Mouse (Mus musculus): ENCODE results near the gene Aass. TPM values are rescaled to one million over a fixed set of nuclear protein-coding genes. Genes with fewer than 3 reads are reported as not detected.
A peak's percentile ranks its signal among the peaks of the same experiment; 100 is the strongest.
"Not testable (repeated sequence)": the region's sequence is repeated elsewhere in the genome, so short reads cannot be mapped to it uniquely, and the experiment has no call there.

The Aass gene
- polyA plus RNA-seq (2016; fragmentation: Nextera tagmentation; extraction: Ambion mirVana), result 4.0 and 7.5 TPM in 2 replicates

DNA sequence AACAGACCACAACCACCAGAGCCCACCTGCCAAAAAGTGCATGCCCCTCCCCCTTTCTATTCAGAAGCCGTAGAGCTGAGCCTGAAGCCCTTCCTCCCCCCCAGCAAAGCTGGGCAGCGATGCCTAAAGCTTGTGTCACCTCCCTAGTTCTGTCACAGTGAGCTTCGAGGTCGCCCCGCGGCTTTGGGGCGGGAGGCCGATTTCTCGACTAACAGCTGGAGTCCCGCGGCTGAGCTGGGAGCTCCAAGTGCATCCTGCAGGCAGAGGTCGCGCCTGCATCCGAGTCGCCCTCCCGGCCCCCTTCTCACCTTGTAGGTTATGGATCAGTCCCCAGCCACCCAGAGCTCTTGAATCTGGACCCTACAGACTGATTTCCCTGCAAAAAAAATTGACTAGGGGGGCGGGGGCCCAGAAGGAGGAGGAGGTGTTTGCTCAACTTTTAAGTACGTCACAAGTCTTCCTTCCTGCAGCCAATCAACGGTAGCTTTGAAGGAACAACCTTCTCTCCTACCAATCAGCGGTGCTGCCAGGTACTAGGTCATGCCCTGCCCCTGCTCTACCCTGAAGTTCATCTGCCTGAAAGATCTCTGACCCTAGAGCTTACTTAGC lies at the start of gene Aass:
TSS of gene Aass (minus strand) at position 414 of the 609 bp plus-strand sequence.
- no peaks in the 10 kb centered on the region for H3K36me3 ChIP-seq
- peak within 1 kb of the TSS; percentile 60 for H3K4me3 ChIP-seq
- peaks cover 7% of the 10 kb centered on the region; the same call in 1 of the 2 replicates for H3K27me3 ChIP-seq (ENCODE audit: low read depth, poor library complexity, severe bottlenecking)
- DNase-seq (ENCODE audit: low spot score), result peak; percentile 64
- under 1% methylated on average over 20 of the region's 20 CpGs for WGBS
- peak within 1 kb of the TSS; percentile 72 for H3K27ac ChIP-seq
- no peaks in the 10 kb centered on the region for H3K9me3 ChIP-seq (replicated peaks)
- H3K4me1 ChIP-seq, result peaks cover 24% of the 10 kb centered on the region; the same call in 1 of the 2 replicates

DNA sequence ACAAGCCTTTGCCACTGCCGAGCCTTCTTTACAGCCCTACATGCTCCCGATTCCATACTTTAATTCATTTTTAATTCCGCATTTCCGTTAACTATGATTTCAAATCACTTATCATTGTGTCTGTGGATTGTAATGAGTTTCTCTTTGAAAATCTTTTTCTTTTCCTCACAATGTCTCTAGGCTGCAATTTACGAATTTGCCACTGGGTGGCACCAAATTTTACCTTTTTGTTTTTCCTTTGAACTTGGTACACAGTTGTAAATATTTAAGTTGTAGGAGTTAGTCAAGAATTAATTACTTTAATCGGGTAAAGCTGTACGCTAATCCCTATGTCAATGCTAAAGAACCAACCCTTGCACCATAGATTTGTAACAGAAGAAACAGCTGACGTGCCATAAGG lies 47.3 kb upstream of the Aass start:
- DNase-seq (ENCODE audit: low spot score), result peak; percentile 47
- Histone ChIP-seq H3K27ac (no peak overlapping the region), H3K27me3 (ENCODE audit: low read depth, poor library complexity, severe bottlenecking) (no peaks in the 10 kb centered on the region), H3K4me1 (no peaks in the 10 kb centered on the region), H3K4me3 (no peak overlapping the region), H3K9me3 (replicated peaks) (no peaks in the 10 kb centered on the region), H3K36me3 (no peaks in the 10 kb centered on the region)
- 25% methylated on average over 8 of the region's 8 CpGs for WGBS

DNA sequence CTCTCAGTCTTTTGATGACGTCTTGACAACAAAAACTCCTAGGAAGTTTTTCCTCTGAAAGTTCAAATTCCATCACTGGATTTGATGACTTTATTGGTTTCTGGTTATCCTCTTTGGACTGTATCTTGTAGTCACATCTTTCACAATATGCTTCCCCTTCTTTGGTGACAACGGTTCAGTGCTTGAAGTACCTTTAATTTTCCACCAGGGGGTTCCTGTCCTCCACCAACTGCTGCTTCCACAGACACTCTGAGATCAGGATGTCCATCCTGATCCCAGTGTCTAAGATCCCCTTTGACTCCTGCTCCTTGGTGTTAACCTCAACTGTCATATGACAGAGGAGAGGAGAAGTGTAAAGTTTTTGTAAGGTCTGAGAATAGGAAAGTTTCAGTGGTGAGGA lies 31.0 kb upstream of the Aass start:
- H3K36me3 ChIP-seq; H3K4me3 ChIP-seq; H3K4me1 ChIP-seq; H3K9me3 ChIP-seq (replicated peaks); H3K27me3 ChIP-seq (ENCODE audit: low read depth, poor library complexity, severe bottlenecking); H3K27ac ChIP-seq; DNase-seq (ENCODE audit: low spot score): not testable (repeated sequence)
- 56% methylated on average over 2 of the region's 2 CpGs for WGBS

DNA sequence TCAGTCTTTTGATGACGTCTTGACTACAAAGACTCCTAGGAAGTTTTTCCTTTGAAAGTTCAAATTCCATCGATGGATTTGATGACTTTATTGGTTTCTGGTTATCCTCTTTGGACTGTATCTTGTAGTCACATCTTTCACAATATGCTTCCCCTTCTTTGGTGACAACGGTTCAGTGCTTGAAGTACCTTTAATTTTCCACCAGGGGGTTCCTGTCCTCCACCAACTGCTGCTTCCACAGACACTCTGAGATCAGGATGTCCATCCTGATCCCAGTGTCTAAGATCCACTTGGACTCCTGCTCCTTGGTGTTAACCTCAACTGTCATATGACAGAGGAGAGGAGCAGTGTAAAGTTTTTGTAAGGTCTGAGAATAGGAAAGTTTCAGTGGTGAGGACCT lies 23.6 kb upstream of the Aass start:
- H3K9me3 ChIP-seq (replicated peaks); H3K36me3 ChIP-seq; DNase-seq (ENCODE audit: low spot score); H3K27ac ChIP-seq; H3K4me3 ChIP-seq; H3K27me3 ChIP-seq (ENCODE audit: low read depth, poor library complexity, severe bottlenecking); H3K4me1 ChIP-seq: not testable (repeated sequence)
- 84% methylated on average over 3 of the region's 3 CpGs for WGBS

DNA sequence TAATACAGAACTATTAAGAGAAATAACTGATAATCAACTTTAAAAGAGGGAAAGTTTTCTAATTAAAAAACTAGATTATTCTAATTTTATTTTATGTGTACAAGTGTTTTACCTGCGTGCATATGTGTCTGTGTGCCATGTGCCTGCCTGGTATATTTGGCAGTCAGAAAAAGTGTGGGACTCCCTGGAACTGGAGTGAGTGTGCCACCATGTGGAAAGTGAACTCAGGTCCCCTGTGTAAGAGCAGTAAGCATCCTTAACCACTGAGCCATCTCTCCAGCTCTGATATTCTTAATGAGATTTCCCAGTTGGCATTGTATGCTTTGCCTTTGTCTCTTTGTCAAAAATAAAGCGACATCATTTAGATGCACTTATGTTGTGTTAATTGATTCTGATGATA lies 20.3 kb upstream of the Aass start:
- 94% methylated on average over 2 of the region's 2 CpGs for WGBS
- no peaks in the 10 kb centered on the region for H3K4me1 ChIP-seq
- no peaks in the 10 kb centered on the region for H3K9me3 ChIP-seq (replicated peaks)
- H3K27me3 ChIP-seq (ENCODE audit: low read depth, poor library complexity, severe bottlenecking), result no peaks in the 10 kb centered on the region
- no peaks in the 10 kb centered on the region for H3K36me3 ChIP-seq
- no peak overlapping the region for H3K27ac ChIP-seq
- no peak overlapping the region for H3K4me3 ChIP-seq
- no peak for DNase-seq (ENCODE audit: low spot score)

DNA sequence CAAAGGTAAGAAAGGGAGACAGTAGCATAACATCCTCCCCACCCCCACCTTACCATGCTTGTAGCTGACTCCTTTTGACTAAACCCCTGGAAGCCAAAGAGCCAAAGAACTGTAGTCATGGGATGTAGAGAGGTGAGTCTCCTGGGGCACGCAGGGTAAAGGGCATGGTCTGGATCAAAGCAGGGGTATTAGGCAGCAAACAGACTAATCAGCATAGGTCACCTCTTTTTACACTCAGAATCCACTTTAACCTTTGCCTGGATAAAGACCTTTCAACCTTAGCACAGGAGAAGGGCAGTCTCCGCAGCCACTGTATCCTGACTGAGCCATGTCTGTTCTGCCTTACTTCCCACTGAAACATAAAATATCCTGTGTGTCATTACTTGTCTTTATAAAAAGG lies 14.4 kb upstream of the Aass start:
- Histone ChIP-seq H3K9me3 (replicated peaks) (no peaks in the 10 kb centered on the region), H3K27me3 (ENCODE audit: low read depth, poor library complexity, severe bottlenecking) (no peaks in the 10 kb centered on the region), H3K4me3 (no peak overlapping the region), H3K4me1 (no peaks in the 10 kb centered on the region), H3K27ac (no peak overlapping the region), H3K36me3 (no peaks in the 10 kb centered on the region)
- DNase-seq (ENCODE audit: low spot score), result no peak
- WGBS, result 79% methylated on average over 2 of the region's 2 CpGs

DNA sequence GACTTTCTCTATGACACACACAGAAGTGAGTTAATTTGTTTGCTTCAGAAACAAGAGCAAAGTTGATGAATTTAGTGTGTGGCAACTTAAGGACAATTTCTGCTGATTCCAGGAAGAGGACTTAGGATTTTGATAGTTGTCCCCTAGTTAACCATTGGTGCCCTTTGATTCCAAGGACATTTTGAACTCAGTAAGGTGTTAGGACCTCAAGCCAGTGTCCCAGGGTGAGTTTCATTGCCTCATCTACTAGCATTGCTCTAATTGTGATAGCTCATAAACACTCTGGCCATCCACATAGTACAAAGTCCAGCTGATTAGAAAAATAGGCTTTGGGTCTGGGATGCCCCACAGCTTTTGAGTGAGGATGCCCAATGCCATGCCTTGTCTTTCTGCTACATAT lies 11.2 kb upstream of the Aass start:
- no peaks in the 10 kb centered on the region for H3K27me3 ChIP-seq (ENCODE audit: low read depth, poor library complexity, severe bottlenecking)
- no peak overlapping the region for H3K4me3 ChIP-seq

DNA sequence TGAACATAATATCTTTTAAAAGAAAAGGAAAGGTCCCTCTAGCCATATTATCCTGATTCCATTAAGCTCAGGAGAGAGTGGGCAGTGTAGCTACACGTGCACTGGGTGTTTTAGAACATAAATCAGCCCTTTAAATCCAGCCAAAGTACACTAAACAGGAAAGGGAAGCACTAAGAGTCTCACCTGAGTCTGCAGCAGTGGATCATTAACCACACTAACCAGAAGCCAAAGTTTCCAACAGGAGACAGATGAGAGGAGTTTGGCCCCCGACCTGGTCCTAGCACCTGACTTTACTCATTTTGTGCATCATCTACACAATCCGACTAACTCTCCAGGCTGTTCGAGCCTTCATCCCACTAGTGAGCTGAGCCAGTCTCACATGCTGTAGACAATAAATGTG lies 1.8 kb downstream of the Aass start:
- Histone ChIP-seq H3K27ac (no peak overlapping the region), H3K36me3 (no peaks in the 10 kb centered on the region), H3K4me3 (no peak overlapping the region), H3K9me3 (replicated peaks) (no peaks in the 10 kb centered on the region), H3K27me3 (ENCODE audit: low read depth, poor library complexity, severe bottlenecking) (peaks cover 7% of the 10 kb centered on the region; the same call in 1 of the 2 replicates), H3K4me1 (peaks cover 31% of the 10 kb centered on the region)
- WGBS, result 66% methylated on average over 4 of the region's 4 CpGs
- no peak for DNase-seq (ENCODE audit: low spot score)

More for the DNA sequence above, 11.2 kb upstream of the Aass start:
- Histone ChIP-seq H3K9me3 (replicated peaks) (no peaks in the 10 kb centered on the region), H3K27ac (no peak overlapping the region), H3K4me1 (no peaks in the 10 kb centered on the region), H3K36me3 (no peaks in the 10 kb centered on the region)
- DNase-seq (ENCODE audit: low spot score), result no peak

DNA sequence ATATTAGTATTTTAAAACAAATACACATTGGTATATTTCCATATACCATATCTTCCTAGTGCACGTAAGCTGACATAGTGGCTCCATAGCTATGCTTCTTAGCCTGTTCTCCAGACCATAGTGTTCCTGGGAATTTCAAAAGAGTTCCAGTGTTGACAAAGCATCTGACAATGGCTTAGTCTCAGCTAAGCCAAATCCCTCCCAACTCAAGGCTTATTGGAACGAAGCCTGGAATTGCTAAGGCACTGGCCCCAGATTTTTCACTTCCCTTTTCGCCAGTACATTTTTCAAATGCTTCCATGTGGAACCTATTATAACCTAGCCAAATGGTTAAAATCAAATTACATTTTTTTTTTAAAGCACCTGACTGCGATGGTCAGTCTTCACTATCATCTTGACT lies 3.6 kb downstream of the Aass start:
- DNase-seq (ENCODE audit: low spot score), result no peak
- 69% methylated on average over 4 of the region's 4 CpGs for WGBS

DNA sequence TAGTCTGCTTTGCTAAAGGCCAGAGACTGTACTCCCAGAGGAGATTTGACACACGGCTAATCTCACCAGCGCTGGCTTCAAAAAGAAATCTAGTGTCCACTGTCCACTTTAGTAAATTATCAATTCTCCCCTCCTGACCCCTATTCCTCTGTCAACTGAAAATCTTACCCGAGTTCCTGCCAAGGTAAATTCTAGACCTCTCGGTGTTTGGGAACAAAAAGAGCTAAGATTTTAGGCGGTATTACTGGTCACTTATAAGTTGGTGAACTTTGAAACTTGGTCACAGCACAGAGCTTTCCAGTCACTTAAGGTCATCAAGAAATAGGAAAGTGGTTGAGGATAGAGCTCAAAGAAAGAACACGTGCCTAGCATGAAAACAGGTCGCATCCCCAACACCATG lies 6.1 kb downstream of the Aass start:
- DNase-seq (ENCODE audit: low spot score), result no peak
- Histone ChIP-seq H3K4me3 (no peak overlapping the region), H3K9me3 (replicated peaks) (no peaks in the 10 kb centered on the region), H3K4me1 (peaks cover 22% of the 10 kb centered on the region), H3K36me3 (no peaks in the 10 kb centered on the region), H3K27ac (no peak overlapping the region), H3K27me3 (ENCODE audit: low read depth, poor library complexity, severe bottlenecking) (peaks cover under 1% of the 10 kb centered on the region; the same call in 1 of the 2 replicates)
- 88% methylated on average over 7 of the region's 7 CpGs for WGBS

More for the DNA sequence above, 3.6 kb downstream of the Aass start:
- Histone ChIP-seq H3K4me3 (no peak overlapping the region), H3K36me3 (no peaks in the 10 kb centered on the region), H3K4me1 (peaks cover 31% of the 10 kb centered on the region), H3K9me3 (replicated peaks) (no peaks in the 10 kb centered on the region), H3K27ac (no peak overlapping the region), H3K27me3 (ENCODE audit: low read depth, poor library complexity, severe bottlenecking) (peaks cover 7% of the 10 kb centered on the region; the same call in 1 of the 2 replicates)

DNA sequence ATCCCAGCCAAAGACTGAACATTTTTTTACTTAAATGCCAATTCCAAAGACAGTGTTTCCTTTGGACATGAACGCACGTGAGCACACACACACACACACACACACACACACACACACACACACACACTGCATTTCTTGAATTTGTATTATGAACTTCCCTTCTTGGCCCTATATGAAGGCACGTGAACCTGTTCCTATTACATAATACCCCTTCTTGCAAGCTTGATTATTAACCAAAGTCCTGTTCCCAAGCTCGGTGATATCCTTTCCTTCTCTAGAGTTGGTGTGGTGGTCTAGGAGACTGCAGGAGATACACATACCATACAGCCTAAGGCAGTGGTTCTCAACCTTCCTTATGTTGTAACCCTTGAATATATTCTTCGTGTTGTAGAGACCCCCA lies 7.0 kb downstream of the Aass start:
- H3K9me3 ChIP-seq (replicated peaks), result no peaks in the 10 kb centered on the region
- H3K27me3 ChIP-seq (ENCODE audit: low read depth, poor library complexity, severe bottlenecking), result no peaks in the 10 kb centered on the region
- WGBS, result 90% methylated on average over 5 of the region's 5 CpGs

DNA sequence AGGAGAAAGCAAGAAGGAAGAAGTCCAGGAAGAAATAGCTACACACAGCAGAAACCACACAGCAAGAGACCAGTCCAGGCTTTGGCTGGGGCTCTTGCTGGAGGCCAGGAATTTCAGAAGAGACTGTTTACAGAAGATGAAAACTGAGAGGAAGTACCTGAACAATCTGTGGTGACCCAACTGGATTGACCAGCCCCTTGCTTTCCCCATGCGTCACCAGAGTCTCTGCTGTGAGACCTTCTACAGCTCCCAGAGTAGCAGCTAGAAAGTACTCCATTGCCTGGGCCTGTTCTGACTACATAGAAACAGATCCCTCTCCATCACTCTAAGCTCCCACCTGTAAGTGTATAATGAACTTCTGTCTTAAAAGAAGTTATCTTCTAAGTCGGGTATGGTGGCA lies 8.0 kb downstream of the Aass start:
- H3K36me3 ChIP-seq, result no peaks in the 10 kb centered on the region
- no peak for DNase-seq (ENCODE audit: low spot score)
- no peaks in the 10 kb centered on the region for H3K9me3 ChIP-seq (replicated peaks)
- no peak overlapping the region for H3K27ac ChIP-seq
- peaks cover 17% of the 10 kb centered on the region for H3K4me1 ChIP-seq
- no peaks in the 10 kb centered on the region for H3K27me3 ChIP-seq (ENCODE audit: low read depth, poor library complexity, severe bottlenecking)
- WGBS, result 79% methylated on average over 2 of the region's 2 CpGs
- no peak overlapping the region for H3K4me3 ChIP-seq

More for the DNA sequence above, 7.0 kb downstream of the Aass start:
- DNase-seq (ENCODE audit: low spot score), result no peak
- peaks cover 18% of the 10 kb centered on the region for H3K4me1 ChIP-seq
- H3K36me3 ChIP-seq, result no peaks in the 10 kb centered on the region
- no peak overlapping the region for H3K4me3 ChIP-seq
- no peak overlapping the region for H3K27ac ChIP-seq

DNA sequence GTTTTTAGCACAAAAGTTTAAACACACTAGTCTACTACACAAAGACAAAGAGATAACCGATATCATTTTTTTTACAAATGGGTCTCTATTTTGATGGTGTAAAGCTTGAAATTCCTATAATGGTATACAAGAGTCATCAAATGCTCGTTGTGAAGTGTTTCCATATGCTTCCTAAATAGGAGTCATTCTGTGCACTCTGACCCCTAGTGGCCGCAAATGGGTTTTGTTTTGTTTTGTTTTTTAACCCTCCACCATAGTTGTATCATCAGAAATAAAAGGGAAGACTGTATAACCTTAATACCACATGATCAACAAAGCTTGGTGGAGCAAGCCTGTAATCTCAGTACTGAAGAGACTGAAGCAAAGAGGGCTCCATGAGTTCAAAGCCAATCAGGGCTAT lies 9.9 kb downstream of the Aass start:
- no peak for DNase-seq (ENCODE audit: low spot score)
- Histone ChIP-seq H3K9me3 (replicated peaks) (no peaks in the 10 kb centered on the region), H3K4me3 (no peak overlapping the region), H3K4me1 (peaks cover 8% of the 10 kb centered on the region), H3K27me3 (ENCODE audit: low read depth, poor library complexity, severe bottlenecking) (no peaks in the 10 kb centered on the region), H3K36me3 (no peaks in the 10 kb centered on the region), H3K27ac (no peak overlapping the region)
- WGBS, result 42% methylated on average over 3 of the region's 3 CpGs

DNA sequence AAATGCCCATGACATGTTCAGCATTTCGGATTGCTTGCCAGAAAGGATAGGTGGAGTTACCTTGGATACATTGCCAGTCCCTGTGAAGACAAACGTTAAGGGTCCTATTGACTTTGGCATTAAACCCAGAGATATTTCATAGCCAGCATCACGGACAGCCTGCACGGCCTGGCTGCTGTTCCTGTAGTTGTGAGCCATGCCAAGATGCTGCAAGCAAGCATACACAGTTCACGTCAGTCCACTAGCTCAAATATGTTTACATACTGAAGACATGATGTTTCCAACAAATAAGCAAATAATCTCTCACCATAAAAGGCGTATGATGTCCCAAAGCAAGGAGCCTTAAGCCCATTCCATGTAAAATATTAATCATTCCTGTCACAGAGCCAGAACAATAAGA lies 18.0 kb downstream of the Aass start:
- Histone ChIP-seq H3K4me3 (no peak overlapping the region), H3K9me3 (replicated peaks) (no peaks in the 10 kb centered on the region), H3K27ac (no peak overlapping the region), H3K4me1 (no peaks in the 10 kb centered on the region), H3K27me3 (ENCODE audit: low read depth, poor library complexity, severe bottlenecking) (no peaks in the 10 kb centered on the region), H3K36me3 (no peaks in the 10 kb centered on the region)
- DNase-seq (ENCODE audit: low spot score), result no peak
- 89% methylated on average over 6 of the region's 6 CpGs for WGBS
